Mouse (Mus musculus): Measurements from ENCODE around the gene Fsip1. TPM values are rescaled to one million over a fixed set of nuclear protein-coding genes. Genes with fewer than 3 reads are reported as not detected.

The Fsip1 gene
- polyA plus RNA-seq, 1 experiment from 2014 or later, result 0.21 TPM

- ATAC-seq (no peak), DNase-seq (no peak)
- Histone ChIP-seq H3K27ac (ENCODE audit: low read depth) (no peak overlapping the region), H3K9me3 (ENCODE audit: low read length) (no peaks in the 10 kb centered on the region), H3K27me3 (ENCODE audit: insufficient read depth, low read length) (no peaks in the 10 kb centered on the region), H3K9ac (replicated peaks) (no peak overlapping the region), H3K4me1 (ENCODE audit: insufficient read depth) (no peaks in the 10 kb centered on the region), H3K4me3 (ENCODE audit: low read depth, low read length) (no peak overlapping the region), H3K4me2 (ENCODE audit: low read depth, low read length) (no peak overlapping the region), H3K36me3 (replicated peaks; ENCODE audit: insufficient read depth, low read length) (no peaks in the 10 kb centered on the region)
- WGBS (ENCODE audit: insufficient replicate concordance), result 50% methylated on average over 16 of the region's 16 CpGs
- TF ChIP-seq EP300 (IDR thresholded peaks at IDR 0.05; ENCODE audit: low read depth) (no peak), CTCF (IDR thresholded peaks at IDR 0.05; ENCODE audit: low read depth) (no peak)
Observed at GRCm38 (mm10) chr2:118203739-118204461, 52.9 kb downstream of the Fsip1 start.

GRCm38 (mm10) chr2:118202934-118203333 is 53.8 kb downstream of the Fsip1 start:
- Histone ChIP-seq H3K4me1 (ENCODE audit: insufficient read depth) (no peaks in the 10 kb centered on the region), H3K36me3 (replicated peaks; ENCODE audit: insufficient read depth, low read length) (no peaks in the 10 kb centered on the region), H3K27me3 (ENCODE audit: insufficient read depth, low read length) (no peaks in the 10 kb centered on the region), H3K9ac (replicated peaks) (no peak overlapping the region), H3K4me2 (ENCODE audit: low read depth, low read length) (no peak overlapping the region), H3K9me3 (ENCODE audit: low read length) (no peaks in the 10 kb centered on the region), H3K27ac (ENCODE audit: low read depth) (no peak overlapping the region), H3K4me3 (ENCODE audit: low read depth, low read length) (no peak overlapping the region)
- DNase-seq (no peak), ATAC-seq (no peak)
- WGBS (ENCODE audit: insufficient replicate concordance), result 67% methylated on average over 2 of the region's 2 CpGs
- no peak for TF ChIP-seq EP300 (IDR thresholded peaks at IDR 0.05; ENCODE audit: low read depth)

- H3K4me1 ChIP-seq (ENCODE audit: insufficient read depth), result no peaks in the 10 kb centered on the region
- DNase-seq (no peak), ATAC-seq (no peak)
- H3K4me3 ChIP-seq (ENCODE audit: low read depth, low read length), result no peak overlapping the region
- H3K4me2 ChIP-seq (ENCODE audit: low read depth, low read length), result no peak overlapping the region
- no peak overlapping the region for H3K27ac ChIP-seq (ENCODE audit: low read depth)
- TF ChIP-seq EP300 (IDR thresholded peaks at IDR 0.05; ENCODE audit: low read depth) (no peak), CTCF (IDR thresholded peaks at IDR 0.05; ENCODE audit: low read depth) (no peak)
- no peaks in the 10 kb centered on the region for H3K9me3 ChIP-seq (ENCODE audit: low read length)
- H3K27me3 ChIP-seq (ENCODE audit: insufficient read depth, low read length), result no peaks in the 10 kb centered on the region
- no peak overlapping the region for H3K9ac ChIP-seq (replicated peaks)
- no peaks in the 10 kb centered on the region for H3K36me3 ChIP-seq (replicated peaks; ENCODE audit: insufficient read depth, low read length)
Observed at GRCm38 (mm10) chr2:118201983-118202382, 54.8 kb downstream of the Fsip1 start.

GRCm38 (mm10) chr2:118199867-118200266 is 56.9 kb downstream of the Fsip1 start:
- H3K4me1 ChIP-seq (ENCODE audit: insufficient read depth), result no peaks in the 10 kb centered on the region
- H3K9ac ChIP-seq (replicated peaks), result no peak overlapping the region
- no peak for ATAC-seq
- H3K36me3 ChIP-seq (replicated peaks; ENCODE audit: insufficient read depth, low read length), result no peaks in the 10 kb centered on the region
- H3K27ac ChIP-seq (ENCODE audit: low read depth), result no peak overlapping the region
- no peak overlapping the region for H3K4me2 ChIP-seq (ENCODE audit: low read depth, low read length)
- TF ChIP-seq EP300 (IDR thresholded peaks at IDR 0.05; ENCODE audit: low read depth) (no peak), CTCF (IDR thresholded peaks at IDR 0.05; ENCODE audit: low read depth) (peak; percentile 90)
- DNase-seq, result peak; percentile 78
- no peak overlapping the region for H3K4me3 ChIP-seq (ENCODE audit: low read depth, low read length)
- no peaks in the 10 kb centered on the region for H3K9me3 ChIP-seq (ENCODE audit: low read length)
- no peaks in the 10 kb centered on the region for H3K27me3 ChIP-seq (ENCODE audit: insufficient read depth, low read length)
- WGBS (ENCODE audit: insufficient replicate concordance), result 7% methylated on average over 5 of the region's 5 CpGs

GRCm38 (mm10) chr2:118196966-118197365 is 59.8 kb downstream of the Fsip1 start:
- Histone ChIP-seq H3K4me3 (ENCODE audit: low read depth, low read length) (no peak overlapping the region), H3K27me3 (ENCODE audit: insufficient read depth, low read length) (no peaks in the 10 kb centered on the region), H3K36me3 (replicated peaks; ENCODE audit: insufficient read depth, low read length) (no peaks in the 10 kb centered on the region), H3K27ac (ENCODE audit: low read depth) (no peak overlapping the region), H3K4me1 (ENCODE audit: insufficient read depth) (no peaks in the 10 kb centered on the region), H3K9ac (replicated peaks) (no peak overlapping the region), H3K4me2 (ENCODE audit: low read depth, low read length) (no peak overlapping the region), H3K9me3 (ENCODE audit: low read length) (no peaks in the 10 kb centered on the region)
- no peak for TF ChIP-seq CTCF (IDR thresholded peaks at IDR 0.05; ENCODE audit: low read depth)
- TF ChIP-seq EP300 (IDR thresholded peaks at IDR 0.05; ENCODE audit: low read depth), result no peak
- 57% methylated on average over 3 of the region's 3 CpGs for WGBS (ENCODE audit: insufficient replicate concordance)
- DNase-seq, result no peak
- ATAC-seq, result no peak

- no peaks in the 10 kb centered on the region for H3K9me3 ChIP-seq (ENCODE audit: low read length)
- no peaks in the 10 kb centered on the region for H3K4me1 ChIP-seq (ENCODE audit: insufficient read depth)
- no peaks in the 10 kb centered on the region for H3K27me3 ChIP-seq (ENCODE audit: insufficient read depth, low read length)
- no peak overlapping the region for H3K27ac ChIP-seq (ENCODE audit: low read depth)
- no peak for ATAC-seq
- no peak for DNase-seq
- no peak overlapping the region for H3K4me3 ChIP-seq (ENCODE audit: low read depth, low read length)
- H3K36me3 ChIP-seq (replicated peaks; ENCODE audit: insufficient read depth, low read length), result no peaks in the 10 kb centered on the region
- H3K4me2 ChIP-seq (ENCODE audit: low read depth, low read length), result no peak overlapping the region
- TF ChIP-seq EP300 (IDR thresholded peaks at IDR 0.05; ENCODE audit: low read depth), result no peak
- no peak for TF ChIP-seq CTCF (IDR thresholded peaks at IDR 0.05; ENCODE audit: low read depth)
- H3K9ac ChIP-seq (replicated peaks), result no peak overlapping the region
- 79% methylated on average over 2 of the region's 2 CpGs for WGBS (ENCODE audit: insufficient replicate concordance)
Observed at GRCm38 (mm10) chr2:118182136-118182535, 74.6 kb downstream of the Fsip1 start.

Data from liver, postnatal 0 days (tissue).